Mouse (Mus musculus): ENCODE results near the gene Wdcp. TPM values are rescaled to one million over a fixed set of nuclear protein-coding genes. Genes with fewer than 3 reads are reported as not detected.
"Not testable (repeated sequence)": the region's sequence is repeated elsewhere in the genome, so short reads cannot be mapped to it uniquely, and the experiment has no call there.

Gene Wdcp
- total and polyA plus RNA-seq, 3 experiments = 2.1 to 12.6 (median 12.3) TPM

DNA sequence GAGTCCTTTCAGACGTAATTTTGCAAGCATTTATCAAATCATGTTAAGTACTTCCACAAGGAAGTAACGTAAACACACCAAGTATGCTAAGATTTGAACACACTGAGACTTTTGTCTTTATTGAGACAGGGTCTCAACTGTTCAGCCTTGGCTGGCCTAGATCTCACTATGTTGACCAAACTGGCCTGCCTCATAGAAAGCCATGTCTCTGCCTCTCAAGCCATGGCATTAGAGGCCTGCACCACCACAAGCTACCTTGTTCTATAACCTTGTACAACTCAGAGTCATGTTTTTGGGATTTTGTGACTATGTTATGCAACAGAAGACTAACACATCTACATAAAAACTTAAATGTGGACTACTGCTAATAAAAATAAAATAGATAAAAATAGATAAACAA lies 39.0 kb downstream of the Wdcp start:
- no peaks in the 10 kb centered on the region for H3K9me3 ChIP-seq (replicated peaks)
- H3K4me1 ChIP-seq (ENCODE audit: insufficient read depth, low read depth, low read length) = peaks cover 8% of the 10 kb centered on the region
- no peak for TF ChIP-seq TAL1 (conservative IDR thresholded peaks at IDR 0.05; ENCODE audit: low read depth, low read length)
- no peak for DNase-seq (ENCODE audit: low spot score)
- no peak overlapping the region for H3K4me3 ChIP-seq (ENCODE audit: low read depth, low read length)
- peaks cover 81% of the 10 kb centered on the region for H3K36me3 ChIP-seq (replicated peaks)
- H3K27me3 ChIP-seq (ENCODE audit: insufficient read depth, low read length) = no peaks in the 10 kb centered on the region
- ATAC-seq (ENCODE audit: extremely low read depth, insufficient number of reproducible peaks, low FRiP score, poor library complexity, severe bottlenecking) = no peak

DNA sequence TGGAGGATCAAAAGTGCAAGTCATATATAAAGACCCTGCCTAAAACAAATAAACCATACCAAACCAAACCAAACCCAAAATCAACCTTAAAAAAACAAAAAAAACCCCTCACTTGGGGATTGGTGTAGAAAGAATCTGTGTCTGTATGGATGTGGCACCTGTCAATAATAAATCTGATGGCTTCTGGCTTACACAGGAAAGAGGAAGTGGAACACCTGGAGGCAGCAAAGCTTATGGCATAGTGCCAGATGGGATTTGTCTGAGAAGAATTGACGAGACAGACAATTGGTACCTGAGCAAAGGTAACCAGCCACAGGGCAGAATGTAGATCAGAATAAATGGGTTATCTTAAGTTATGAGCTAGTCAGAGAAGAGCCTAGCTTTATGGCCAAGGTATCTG lies 42.0 kb downstream of the Wdcp start:
- DNase-seq (ENCODE audit: low spot score) = no peak
- TF ChIP-seq POLR2AphosphoS5 (IDR thresholded peaks at IDR 0.05; ENCODE audit: insufficient replicate concordance, low read depth, low read length) (no peak), GATA2 (IDR thresholded peaks at IDR 0.05; ENCODE audit: borderline replicate concordance, low read depth, low read length) (no peak), TAL1 (conservative IDR thresholded peaks at IDR 0.05; ENCODE audit: low read depth, low read length) (no peak), CTCF (IDR thresholded peaks at IDR 0.05; ENCODE audit: low read depth, low read length) (no peak), GATA1 (IDR thresholded peaks at IDR 0.05; ENCODE audit: borderline replicate concordance, low read length) (no peak)

DNA sequence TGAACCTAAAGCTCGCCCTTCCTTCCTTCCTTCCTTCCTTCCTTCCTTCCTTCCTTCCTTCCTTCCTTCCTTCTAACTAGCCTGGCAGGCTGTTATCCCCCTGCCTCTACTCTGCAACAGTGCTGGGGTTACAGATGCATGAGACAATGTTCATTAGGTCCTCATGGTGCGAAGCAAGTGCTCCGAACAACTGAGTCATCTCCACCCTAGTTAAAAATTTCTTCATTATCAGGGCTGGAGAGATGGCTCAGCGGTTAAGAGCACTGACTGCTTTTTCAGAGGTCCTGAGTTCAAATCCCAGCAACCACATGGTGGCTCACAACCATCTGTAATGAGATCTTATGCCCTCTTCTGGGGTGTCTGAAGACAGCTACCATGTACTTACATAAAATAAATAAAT lies 43.5 kb downstream of the Wdcp start:
- not testable (repeated sequence) for ATAC-seq (ENCODE audit: extremely low read depth, insufficient number of reproducible peaks, low FRiP score, poor library complexity, severe bottlenecking); H3K9me3 ChIP-seq (replicated peaks); H3K27me3 ChIP-seq (ENCODE audit: insufficient read depth, low read length); H3K4me3 ChIP-seq (ENCODE audit: low read depth, low read length); DNase-seq (ENCODE audit: low spot score); H3K4me1 ChIP-seq (ENCODE audit: insufficient read depth, low read depth, low read length)
- H3K36me3 ChIP-seq (replicated peaks) = peaks cover 87% of the 10 kb centered on the region

More for the DNA sequence above, 42.0 kb downstream of the Wdcp start:
- Histone ChIP-seq H3K27me3 (ENCODE audit: insufficient read depth, low read length) (no peaks in the 10 kb centered on the region), H3K4me3 (ENCODE audit: low read depth, low read length) (no peak overlapping the region), H3K36me3 (replicated peaks) (peaks cover 86% of the 10 kb centered on the region), H3K4me1 (ENCODE audit: insufficient read depth, low read depth, low read length) (peaks cover 4% of the 10 kb centered on the region; the same call in 1 of the 2 replicates), H3K9me3 (replicated peaks) (no peaks in the 10 kb centered on the region)
- ATAC-seq (ENCODE audit: extremely low read depth, insufficient number of reproducible peaks, low FRiP score, poor library complexity, severe bottlenecking) = no peak

DNA sequence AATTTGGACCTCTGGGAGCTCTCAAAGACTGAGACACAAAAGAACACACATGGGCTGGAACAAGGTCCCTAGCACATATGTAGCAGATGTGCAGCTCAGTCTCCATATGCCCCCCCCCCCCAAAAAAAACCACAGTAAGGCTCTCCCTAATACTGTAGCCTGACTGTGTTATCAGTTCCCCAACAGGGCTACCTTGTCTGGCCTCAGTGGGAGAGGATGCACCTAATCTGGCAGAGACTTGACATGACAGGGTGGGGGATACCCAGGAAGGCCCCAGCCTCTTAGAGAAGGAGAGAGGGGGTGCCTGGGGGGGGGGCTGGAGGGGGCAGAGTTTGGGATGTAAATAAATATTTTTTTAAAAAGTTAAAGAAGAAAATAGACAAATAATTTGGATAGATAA lies 45.6 kb downstream of the Wdcp start:
- peaks cover 4% of the 10 kb centered on the region; the same call in 1 of the 2 replicates for H3K4me1 ChIP-seq (ENCODE audit: insufficient read depth, low read depth, low read length)
- DNase-seq (ENCODE audit: low spot score) = no peak
- H3K9me3 ChIP-seq (replicated peaks) = no peaks in the 10 kb centered on the region
- H3K27me3 ChIP-seq (ENCODE audit: insufficient read depth, low read length) = no peaks in the 10 kb centered on the region
- TF ChIP-seq TAL1 (conservative IDR thresholded peaks at IDR 0.05; ENCODE audit: low read depth, low read length) (no peak), POLR2AphosphoS5 (IDR thresholded peaks at IDR 0.05; ENCODE audit: insufficient replicate concordance, low read depth, low read length) (no peak), GATA2 (IDR thresholded peaks at IDR 0.05; ENCODE audit: borderline replicate concordance, low read depth, low read length) (no peak), GATA1 (IDR thresholded peaks at IDR 0.05; ENCODE audit: borderline replicate concordance, low read length) (no peak), CTCF (IDR thresholded peaks at IDR 0.05; ENCODE audit: low read depth, low read length) (no peak)
- H3K36me3 ChIP-seq (replicated peaks) = peaks cover 86% of the 10 kb centered on the region
- H3K4me3 ChIP-seq (ENCODE audit: low read depth, low read length) = no peak overlapping the region
- ATAC-seq (ENCODE audit: extremely low read depth, insufficient number of reproducible peaks, low FRiP score, poor library complexity, severe bottlenecking) = no peak

GRCm38 (mm10) chr12:4889251-4889650 lies 46.1 kb downstream of the Wdcp start:
- Histone ChIP-seq H3K4me1 (ENCODE audit: insufficient read depth, low read depth, low read length) (peaks cover 4% of the 10 kb centered on the region; the same call in 1 of the 2 replicates), H3K27me3 (ENCODE audit: insufficient read depth, low read length) (no peaks in the 10 kb centered on the region), H3K9me3 (replicated peaks) (no peaks in the 10 kb centered on the region), H3K4me3 (ENCODE audit: low read depth, low read length) (no peak overlapping the region), H3K36me3 (replicated peaks) (peaks cover 85% of the 10 kb centered on the region)
- DNase-seq (ENCODE audit: low spot score) = no peak
- ATAC-seq (ENCODE audit: extremely low read depth, insufficient number of reproducible peaks, low FRiP score, poor library complexity, severe bottlenecking) = no peak
- TF ChIP-seq TAL1 (conservative IDR thresholded peaks at IDR 0.05; ENCODE audit: low read depth, low read length) (no peak), CTCF (IDR thresholded peaks at IDR 0.05; ENCODE audit: low read depth, low read length) (no peak), GATA1 (IDR thresholded peaks at IDR 0.05; ENCODE audit: borderline replicate concordance, low read length) (no peak), POLR2AphosphoS5 (IDR thresholded peaks at IDR 0.05; ENCODE audit: insufficient replicate concordance, low read depth, low read length) (no peak), GATA2 (IDR thresholded peaks at IDR 0.05; ENCODE audit: borderline replicate concordance, low read depth, low read length) (no peak)

- H3K4me1 ChIP-seq (ENCODE audit: insufficient read depth, low read depth, low read length) = peaks cover 4% of the 10 kb centered on the region; the same call in 1 of the 2 replicates
- H3K36me3 ChIP-seq (replicated peaks) = peaks cover 81% of the 10 kb centered on the region
- no peak overlapping the region for H3K4me3 ChIP-seq (ENCODE audit: low read depth, low read length)
- DNase-seq (ENCODE audit: low spot score) = no peak
- H3K9me3 ChIP-seq (replicated peaks) = no peaks in the 10 kb centered on the region
- no peaks in the 10 kb centered on the region for H3K27me3 ChIP-seq (ENCODE audit: insufficient read depth, low read length)
- ATAC-seq (ENCODE audit: extremely low read depth, insufficient number of reproducible peaks, low FRiP score, poor library complexity, severe bottlenecking) = no peak
- TF ChIP-seq GATA2 (IDR thresholded peaks at IDR 0.05; ENCODE audit: borderline replicate concordance, low read depth, low read length) (no peak), TAL1 (conservative IDR thresholded peaks at IDR 0.05; ENCODE audit: low read depth, low read length) (no peak), POLR2AphosphoS5 (IDR thresholded peaks at IDR 0.05; ENCODE audit: insufficient replicate concordance, low read depth, low read length) (no peak), GATA1 (IDR thresholded peaks at IDR 0.05; ENCODE audit: borderline replicate concordance, low read length) (no peak), CTCF (IDR thresholded peaks at IDR 0.05; ENCODE audit: low read depth, low read length) (no peak)
These were observed 46.8 kb downstream of the Wdcp start for GRCm38 (mm10) chr12:4889891-4890290.

DNA sequence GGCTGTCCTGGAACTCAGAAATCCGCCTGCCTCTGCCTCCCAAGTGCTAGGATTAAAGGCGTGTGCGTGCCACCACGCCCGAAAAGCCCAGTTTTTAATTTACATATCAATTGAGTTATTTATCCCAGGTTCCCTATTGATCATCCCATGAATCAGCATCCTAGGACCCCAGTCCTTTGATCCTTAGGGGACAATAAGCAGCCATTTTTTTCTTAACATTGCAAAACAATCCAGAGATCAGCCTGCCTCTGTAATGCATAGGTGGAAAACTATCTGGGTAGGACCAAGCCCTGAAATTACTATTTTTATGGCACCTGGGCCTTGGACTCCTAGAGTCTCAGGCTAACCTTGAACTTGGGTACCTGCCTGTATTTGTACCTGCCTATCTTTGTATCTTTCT lies 54.9 kb downstream of the Wdcp start:
- DNase-seq (ENCODE audit: low spot score) (no peak), ATAC-seq (ENCODE audit: extremely low read depth, insufficient number of reproducible peaks, low FRiP score, poor library complexity, severe bottlenecking) (no peak)
- H3K27me3 ChIP-seq (ENCODE audit: insufficient read depth, low read length) = no peaks in the 10 kb centered on the region
- no peaks in the 10 kb centered on the region for H3K9me3 ChIP-seq (replicated peaks)
- no peak overlapping the region for H3K4me3 ChIP-seq (ENCODE audit: low read depth, low read length)
- peaks cover 59% of the 10 kb centered on the region for H3K36me3 ChIP-seq (replicated peaks)
- TF ChIP-seq POLR2AphosphoS5 (IDR thresholded peaks at IDR 0.05; ENCODE audit: insufficient replicate concordance, low read depth, low read length) (no peak), CTCF (IDR thresholded peaks at IDR 0.05; ENCODE audit: low read depth, low read length) (no peak), GATA2 (IDR thresholded peaks at IDR 0.05; ENCODE audit: borderline replicate concordance, low read depth, low read length) (no peak), TAL1 (conservative IDR thresholded peaks at IDR 0.05; ENCODE audit: low read depth, low read length) (no peak), GATA1 (IDR thresholded peaks at IDR 0.05; ENCODE audit: borderline replicate concordance, low read length) (no peak)
- H3K4me1 ChIP-seq (ENCODE audit: insufficient read depth, low read depth, low read length) = peaks cover 8% of the 10 kb centered on the region; the same call in 1 of the 2 replicates

Data from G1E (cell line).